Mouse (Mus musculus): Measurements from ENCODE around the gene Cabin1.

Gene Cabin1

DNA sequence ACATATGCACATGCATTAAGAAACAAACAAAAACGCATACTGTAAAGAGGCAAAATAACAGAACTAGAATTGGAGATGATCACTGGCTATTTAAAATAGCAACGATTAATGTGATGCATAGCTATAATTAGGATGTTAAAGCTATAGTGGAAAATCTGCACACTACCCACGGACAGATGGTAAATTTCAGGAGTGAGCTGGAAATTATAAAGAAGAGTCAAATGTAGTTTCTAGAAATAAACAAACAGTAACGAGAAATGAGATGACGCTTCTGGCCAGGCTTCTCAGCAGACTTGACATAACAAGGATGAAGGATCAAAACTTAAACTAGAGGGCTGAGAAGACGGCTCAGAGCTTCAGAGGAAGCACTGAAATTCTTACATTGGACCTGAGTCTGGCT is 62.9 kb downstream of the Cabin1 start:
- no peak for DNase-seq (ENCODE audit: low read depth)

DNA sequence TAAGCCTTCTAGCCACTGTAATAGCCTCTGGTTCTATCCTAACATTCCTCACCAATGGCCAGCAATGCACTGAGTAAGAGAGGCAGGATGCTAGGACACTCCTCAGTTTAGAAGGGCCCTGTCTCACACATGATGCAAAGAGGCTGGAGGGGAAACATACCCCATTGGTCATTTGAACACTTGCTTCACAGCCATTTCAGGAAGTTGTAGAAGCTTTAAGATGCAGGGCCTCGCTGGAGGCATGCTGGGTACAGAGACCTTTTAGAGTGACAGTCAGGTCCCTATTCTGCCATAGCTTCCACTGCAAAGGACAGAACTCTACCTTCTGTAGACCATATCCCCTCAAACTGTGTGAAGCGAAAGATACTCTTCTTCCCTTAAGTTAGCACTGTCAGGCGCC is 66.4 kb downstream of the Cabin1 start:
- no peak for DNase-seq (ENCODE audit: low read depth)

DNA sequence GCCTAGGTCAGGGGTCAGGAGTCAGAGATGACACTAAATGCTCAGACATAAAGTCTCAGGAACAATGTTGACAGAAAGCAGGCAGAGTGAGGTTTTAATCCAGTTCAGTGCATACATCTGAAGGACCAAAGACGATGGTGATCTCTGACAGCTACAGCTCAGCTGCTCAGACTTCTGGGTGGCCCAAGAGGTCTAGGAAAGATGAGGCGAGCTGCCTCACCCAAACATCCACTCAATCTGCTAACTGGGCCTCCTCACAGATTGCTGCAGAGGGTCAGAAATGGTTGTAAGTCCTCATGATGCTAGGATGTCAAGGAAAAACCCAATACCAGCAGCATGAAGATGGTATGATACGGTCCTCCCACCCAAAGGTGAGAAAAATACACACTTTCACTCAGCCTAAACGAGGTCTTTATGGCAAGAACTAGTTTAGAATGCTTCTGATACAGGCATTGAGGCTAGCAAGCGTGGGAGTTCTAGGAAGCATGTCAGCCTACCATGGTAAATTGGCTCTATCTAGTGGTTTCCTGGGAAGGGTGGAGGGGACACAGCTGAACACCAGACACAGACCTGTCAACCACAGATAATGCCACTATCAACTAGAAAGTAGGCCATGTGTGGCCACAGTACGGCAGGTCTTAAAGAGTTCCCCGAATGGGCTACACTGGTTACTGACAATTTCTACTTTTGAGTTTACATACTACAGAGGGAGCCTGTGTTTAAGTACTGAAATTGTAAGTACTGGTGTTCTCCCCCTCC is 67.4 kb downstream of the Cabin1 start:
- DNase-seq (ENCODE audit: low read depth): peak; percentile 35

DNA sequence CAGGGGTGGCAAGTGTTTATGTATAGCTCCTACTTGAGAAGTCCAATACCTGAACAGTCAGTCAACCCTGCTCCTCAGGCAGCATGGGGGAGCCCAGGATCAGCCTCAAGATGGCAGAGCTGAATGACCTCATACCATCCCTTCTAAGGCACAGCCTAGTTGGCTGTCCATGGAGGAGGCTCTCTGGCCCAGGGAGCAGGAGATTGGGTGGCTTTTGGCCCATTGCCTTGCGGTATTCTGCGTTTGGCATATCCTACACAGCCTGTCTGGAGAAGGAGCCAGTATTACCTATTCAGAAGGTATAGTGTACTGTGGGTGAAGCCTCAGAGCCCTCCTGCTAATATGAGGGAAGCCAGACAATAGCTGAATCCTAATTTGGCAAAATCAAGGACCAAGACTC is 68.6 kb downstream of the Cabin1 start:
- DNase-seq (ENCODE audit: low read depth): no peak

- no peak for DNase-seq (ENCODE audit: low read depth)
Observed at GRCm38 (mm10) chr10:75695078-75695477, 69.1 kb downstream of the Cabin1 start.

- DNase-seq (ENCODE audit: low read depth): no peak
Observed at GRCm38 (mm10) chr10:75694567-75694966, 69.6 kb downstream of the Cabin1 start.

- no peak for DNase-seq (ENCODE audit: low read depth)
Observed at GRCm38 (mm10) chr10:75693451-75694233, 70.5 kb downstream of the Cabin1 start.

DNA sequence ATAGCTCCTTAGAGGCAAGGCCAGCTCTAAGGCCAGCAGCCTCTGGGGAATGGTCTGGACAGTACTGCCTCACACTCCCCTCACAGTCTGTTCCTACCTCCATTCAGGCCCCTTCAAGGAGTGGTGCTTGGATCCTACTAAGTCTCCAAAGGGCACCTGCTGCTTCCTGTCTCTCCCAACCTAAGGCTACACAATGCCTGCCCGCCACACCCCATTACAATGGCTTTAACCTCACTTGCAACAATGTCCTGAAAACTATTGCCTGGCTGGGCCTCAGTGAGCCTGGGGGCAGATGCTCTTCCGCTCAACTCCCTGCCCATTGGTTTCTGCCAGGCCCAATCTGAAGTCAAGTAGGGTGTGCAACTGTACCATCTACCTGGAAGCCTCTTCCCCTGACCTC is 75.5 kb downstream of the Cabin1 start:
- no peak for DNase-seq (ENCODE audit: low read depth)

GRCm38 (mm10) chr10:75686724-75687123 is 77.4 kb downstream of the Cabin1 start:
- no peak for DNase-seq (ENCODE audit: low read depth)

GRCm38 (mm10) chr10:75684035-75685004 is 79.8 kb downstream of the Cabin1 start:
- DNase-seq (ENCODE audit: low read depth): no peak

DNA sequence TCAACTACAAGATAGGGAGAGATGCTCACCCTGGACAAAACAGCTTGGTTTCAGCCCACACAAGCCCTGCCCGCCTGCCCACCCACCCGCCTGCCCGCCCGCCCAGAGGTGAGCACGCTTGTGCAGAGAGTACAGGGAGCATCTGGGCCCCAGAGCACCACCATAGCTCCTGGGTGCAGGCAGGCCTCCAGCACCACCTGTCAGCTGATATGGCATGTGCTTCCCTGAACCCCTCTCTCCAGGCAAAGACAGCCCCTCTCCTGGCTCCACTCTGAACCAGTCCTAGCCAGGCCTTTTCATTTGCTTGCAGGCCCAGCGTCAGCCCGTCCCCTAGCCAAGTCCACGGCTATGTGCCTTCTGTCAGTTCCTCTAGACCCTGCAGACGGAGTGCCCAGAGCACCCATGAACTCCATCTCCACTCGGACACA is 83.6 kb downstream of the Cabin1 start:
- DNase-seq (ENCODE audit: low read depth): no peak

GRCm38 (mm10) chr10:75679204-75679603 is 84.9 kb downstream of the Cabin1 start:
- no peak for DNase-seq (ENCODE audit: low read depth)

DNA sequence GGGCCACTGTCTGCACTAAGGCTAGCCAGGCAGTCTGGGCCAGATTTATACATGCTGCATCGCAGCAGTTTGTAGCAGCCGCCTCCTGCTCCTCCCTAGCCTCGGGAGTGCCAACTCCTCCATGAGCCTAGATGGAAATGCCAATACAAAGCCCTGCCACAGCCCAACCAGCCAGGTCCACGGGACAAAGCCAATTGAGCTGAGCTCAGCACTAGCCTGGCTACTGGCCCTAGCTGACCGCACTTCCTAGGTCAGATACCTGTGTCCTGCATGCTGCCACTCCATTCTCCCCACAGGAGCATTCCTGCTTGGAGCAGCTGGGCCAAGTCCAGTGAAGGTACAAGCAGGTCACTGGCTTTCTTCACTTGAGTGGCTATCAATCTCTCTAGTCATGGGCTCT is 86.2 kb downstream of the Cabin1 start:
- DNase-seq (ENCODE audit: low read depth): no peak

GRCm38 (mm10) chr10:75677571-75677970 is 86.6 kb downstream of the Cabin1 start:
- DNase-seq (ENCODE audit: low read depth): no peak

GRCm38 (mm10) chr10:75676819-75677565 is 87.1 kb downstream of the Cabin1 start:
- DNase-seq (ENCODE audit: low read depth): no peak

- DNase-seq (ENCODE audit: low read depth): no peak
Observed at GRCm38 (mm10) chr10:75676286-75676685, 87.9 kb downstream of the Cabin1 start.

DNA sequence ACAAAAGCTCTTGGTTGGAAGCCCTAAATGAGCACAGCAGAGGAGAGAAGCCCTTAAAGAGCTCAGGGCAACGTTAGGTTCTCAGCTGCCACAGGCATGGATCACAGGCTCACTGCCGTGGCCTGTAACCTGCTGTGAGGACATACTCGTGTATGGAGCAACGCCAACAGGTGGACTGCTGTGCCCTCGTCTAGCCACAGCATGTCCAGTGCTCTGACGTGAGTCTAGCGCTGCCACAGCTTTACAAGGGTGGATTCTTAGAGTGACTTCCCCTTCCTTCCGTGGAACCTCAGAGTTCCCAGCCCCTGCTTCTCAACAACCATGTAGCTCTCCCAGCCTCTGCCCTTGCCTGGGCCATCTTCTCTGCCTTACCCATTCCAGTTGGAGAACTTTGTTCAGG is 88.5 kb downstream of the Cabin1 start:
- no peak for DNase-seq (ENCODE audit: low read depth)

GRCm38 (mm10) chr10:75669936-75670335 is 94.2 kb downstream of the Cabin1 start:
- DNase-seq (ENCODE audit: low read depth): no peak

- peak; percentile 24 for DNase-seq (ENCODE audit: low read depth)
Observed at GRCm38 (mm10) chr10:75667911-75668270, 96.2 kb downstream of the Cabin1 start.

DNA sequence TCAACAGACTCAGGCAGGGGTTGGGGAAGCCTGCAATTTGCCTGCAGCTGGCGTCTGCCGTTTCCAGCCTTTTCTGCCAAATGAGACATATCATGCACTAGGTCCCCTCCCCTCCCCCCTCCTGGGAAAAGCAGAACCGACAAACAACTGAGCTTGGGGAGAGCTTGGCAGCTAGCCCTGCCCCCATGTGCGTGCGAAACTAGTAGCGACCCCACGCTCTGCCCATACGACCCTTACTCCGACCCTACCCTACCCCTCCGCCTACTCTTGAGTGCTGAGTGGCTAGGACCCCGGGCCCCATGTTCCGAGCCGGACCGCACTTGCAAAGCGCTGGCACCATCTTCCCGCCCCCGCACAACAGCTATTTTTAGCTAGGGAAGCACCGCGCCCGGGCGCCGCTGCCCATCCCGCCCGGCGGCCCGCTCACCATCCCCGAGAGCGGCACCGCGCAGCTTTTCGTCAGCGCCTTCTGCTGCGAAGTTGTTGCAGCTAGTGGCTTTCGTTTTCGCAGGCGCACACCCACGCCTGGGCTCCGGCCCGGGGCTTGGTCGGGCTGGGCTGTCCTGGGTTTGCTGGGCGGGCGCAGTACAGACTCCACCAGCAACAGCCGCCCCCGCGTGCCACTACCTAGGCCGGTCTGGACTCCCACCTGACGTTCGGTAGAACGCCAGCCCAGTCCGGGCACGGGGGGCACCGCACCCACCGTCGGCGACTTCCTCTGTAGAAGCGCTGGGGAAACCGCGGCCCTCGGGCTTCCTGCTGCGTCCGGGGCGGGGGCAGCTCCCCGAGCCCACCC is 96.8 kb downstream of the Cabin1 start:
- peak; percentile 47 for DNase-seq (ENCODE audit: low read depth)
